Mouse (Mus musculus): ENCODE measurements around the gene Hspb2. TPM values are rescaled to one million over a fixed set of nuclear protein-coding genes. Genes with fewer than 3 reads are reported as not detected.

The Hspb2 gene
- not detected for polyA plus RNA-seq (2017; shearing (Covaris generic))

GRCm38 (mm10) chr9:50752054-50752602, at the start of gene Hspb2:
Gene Hspb2, minus strand, starts transcription at chr9:50752354.

GRCm38 (mm10) chr9:50774991-50775612, 22.9 kb upstream of the Hspb2 start, which contains the start of the genes Alg9 and 1110032A03Rik:
Gene Alg9, plus strand, starts transcription at chr9:50775019.
Gene 1110032A03Rik, minus strand, starts transcription at chr9:50775520.

GRCm38 (mm10) chr9:50768107-50769002, 16.2 kb upstream of the Hspb2 start, which contains the start of gene Fdxacb1:
Gene Fdxacb1, plus strand, starts transcription at chr9:50768236.

GRCm38 (mm10) chr9:50751323-50751722, 831 bp downstream of the Hspb2 start, which contains the start of gene Cryab:
Gene Cryab, plus strand, starts transcription at chr9:50751325.

GRCm38 (mm10) chr9:50746214-50746677, 5.9 kb downstream of the Hspb2 start, which contains the start of gene 2310030G06Rik:
Gene 2310030G06Rik, minus strand, starts transcription at chr9:50746536.

GRCm38 (mm10) chr9:50738914-50739870, 13.0 kb downstream of the Hspb2 start, which contains the start of gene Dixdc1:
Gene Dixdc1, minus strand, starts transcription at chr9:50739517.

Other genes with a start within 250 kb of the Hspb2 start
- gene Pts, start 223.6 kb downstream of the Hspb2 start, polyA plus RNA-seq (2017; shearing (Covaris generic)), result 154 TPM
- gene Il18, start 197.5 kb downstream of the Hspb2 start, polyA plus RNA-seq (2017; shearing (Covaris generic)), result 7.0 TPM
- gene Bco2, start 197.2 kb downstream of the Hspb2 start, polyA plus RNA-seq (2017; shearing (Covaris generic)), result 1.7 TPM
- not detected for gene Tex12, start 191.0 kb downstream of the Hspb2 start, polyA plus RNA-seq (2017; shearing (Covaris generic))
- 183 TPM for gene Sdhd, start 148.5 kb downstream of the Hspb2 start, polyA plus RNA-seq (2017; shearing (Covaris generic))
- 95.1 TPM for gene Timm8b, start 148.4 kb downstream of the Hspb2 start, polyA plus RNA-seq (2017; shearing (Covaris generic))
- gene Pih1d2, start 135.0 kb downstream of the Hspb2 start, polyA plus RNA-seq (2017; shearing (Covaris generic)), result 0.40 TPM
- gene Nkapd1, start 134.9 kb downstream of the Hspb2 start, polyA plus RNA-seq (2017; shearing (Covaris generic)), result 19.4 TPM
- gene Dlat, start 92.6 kb downstream of the Hspb2 start, polyA plus RNA-seq (2017; shearing (Covaris generic)), result 48.1 TPM
- gene Dixdc1, start 12.8 kb downstream of the Hspb2 start, polyA plus RNA-seq (2017; shearing (Covaris generic)), result 0.33 TPM
- not detected for gene 2310030G06Rik, start 5.8 kb downstream of the Hspb2 start, polyA plus RNA-seq (2017; shearing (Covaris generic))
- gene Cryab, start 1.0 kb downstream of the Hspb2 start, polyA plus RNA-seq (2017; shearing (Covaris generic)), result not detected
- gene Fdxacb1, start 15.9 kb upstream of the Hspb2 start, polyA plus RNA-seq (2017; shearing (Covaris generic)), result 9.5 TPM
- gene Alg9, start 22.7 kb upstream of the Hspb2 start, polyA plus RNA-seq (2017; shearing (Covaris generic)), result 10.9 TPM
- gene 1110032A03Rik, start 23.2 kb upstream of the Hspb2 start, polyA plus RNA-seq (2017; shearing (Covaris generic)), result 20.7 TPM
- gene Ppp2r1b, start 92.9 kb upstream of the Hspb2 start, polyA plus RNA-seq (2017; shearing (Covaris generic)), result 91.9 TPM

All from inflammation-experienced regulatory T-cells, adult 16 weeks (primary cell).